Mouse (Mus musculus) kidney, postnatal 0 days (tissue): Measurements from ENCODE around the gene Myo16. TPM values are rescaled to one million over a fixed set of nuclear protein-coding genes. Genes with fewer than 3 reads are reported as not detected.

Source experiments
- ATAC-seq: fragments of 200-750 bp; cut with Nextera tagmentation; replicated peaks from 2 replicates; pipeline ENCODE4 v1.8.0; 2017; ENCODE audit warnings: low read depth, moderate number of reproducible peaks, moderate TSS enrichment, moderate library complexity; ENCODE audit not compliant: low FRiP score
- DNase-seq: peaks from one replicate; pipeline ENCODE4 v3.0.0-alpha.2; 2016; ENCODE audit warnings: low spot score
- H3K27ac ChIP-seq: fragments of 300-500 bp; sonication (generic); 2 replicates; pipeline ENCODE4 v1.5.1; 2014; ENCODE audit warnings: mild to moderate bottlenecking
- H3K27me3 ChIP-seq: fragments of 300-500 bp; sonication (generic); 2 replicates; pipeline ENCODE4 v1.6.1; 2014; ENCODE audit warnings: low read length, mixed read lengths; ENCODE audit not compliant: insufficient read depth
- H3K36me3 ChIP-seq: fragments of 300-500 bp; sonication (generic); 2 replicates; pipeline ENCODE4 v1.6.1; 2014; ENCODE audit warnings: low read length, mixed read lengths; ENCODE audit not compliant: insufficient read depth
- H3K4me1 ChIP-seq: fragments of 300-500 bp; sonication (generic); replicated peaks from 2 replicates; pipeline ENCODE4 v1.6.1; 2014; ENCODE audit warnings: antibody characterized with exemption, low read length, mixed read lengths; ENCODE audit not compliant: insufficient read depth
- H3K4me2 ChIP-seq: fragments of 300-500 bp; sonication (generic); 2 replicates; pipeline ENCODE4 v1.6.1; 2014; ENCODE audit warnings: mild to moderate bottlenecking, low read length, moderate library complexity, mixed read lengths
- H3K4me3 ChIP-seq: fragments of 300-500 bp; sonication (generic); replicated peaks from 2 replicates; pipeline ENCODE4 v1.5.1; 2014; ENCODE audit warnings: low read depth, low read length
- H3K9ac ChIP-seq: fragments of 300-500 bp; sonication (generic); 2 replicates; pipeline ENCODE4 v1.6.1; 2014; ENCODE audit warnings: low read depth, low read length
- H3K9me3 ChIP-seq: fragments of 300-500 bp; sonication (generic); replicated peaks from 2 replicates; pipeline ENCODE4 v1.6.1; 2016; ENCODE audit warnings: low read length, inconsistent platforms, mixed read lengths
- CTCF ChIP-seq: IDR thresholded peaks from 2 replicates; pipeline ENCODE4 v1.5.1; 2016; ENCODE audit warnings: antibody characterized with exemption, low read depth, mild to moderate bottlenecking, moderate library complexity
- WGBS: fragments of 180-500 bp; shearing (Covaris S2); extraction: QIAGEN DNeasy Blood & Tissue Kit; methylation state at CpG from one replicate; pipeline ENCODE4 v1.1.7; 2014; 5-methylcytosine and 5-hydroxymethylcytosine counted together
- polyA plus RNA-seq: library from polyadenylated mRNA; unstranded; fragments of >200 nt; fragmentation: Nextera tagmentation; extraction: Ambion mirVana; gene quantifications from 2 replicates; pipeline ENCODE4 v1.2.1, GENCODE M21; 2015

Myo16 gene
- polyA plus RNA-seq, 1 experiment from 2014 or later = 0.08 TPM

DNA sequence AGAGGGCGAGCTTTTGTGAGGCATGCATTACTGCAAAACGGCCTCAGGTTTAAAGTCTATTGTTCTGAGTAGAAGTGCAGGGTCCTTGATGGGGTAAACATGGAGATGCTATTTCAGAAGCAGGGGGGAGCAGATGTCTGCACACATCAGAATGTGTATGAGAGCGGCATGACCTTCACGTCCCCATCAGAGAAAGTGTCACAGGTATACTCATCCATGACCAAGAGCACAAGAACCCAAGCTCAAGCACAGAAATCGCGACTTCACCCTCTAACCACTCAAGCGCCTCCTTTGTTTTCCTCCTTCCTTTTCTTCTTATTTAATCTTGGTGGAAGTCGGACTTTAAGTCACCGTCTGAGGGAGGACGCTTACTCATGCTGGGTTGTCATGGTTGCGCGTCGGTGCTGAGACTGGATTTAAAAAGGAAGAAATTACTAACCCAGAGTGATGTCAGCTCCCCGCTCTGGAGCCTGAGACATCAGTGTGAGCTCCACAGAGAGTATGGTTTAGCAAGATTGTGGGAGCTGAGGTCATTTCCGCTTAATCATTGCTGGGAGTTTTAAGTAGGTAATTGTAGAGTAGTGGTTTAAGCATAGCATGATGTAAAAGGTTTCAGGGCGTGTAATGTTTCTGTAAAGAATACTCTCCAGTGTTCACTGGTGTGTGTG is 381.0 kb downstream of the Myo16 start:
- no peaks in the 10 kb centered on the region for H3K36me3 ChIP-seq
- 68% methylated on average over 16 of the region's 16 CpGs for WGBS

GRCm38 (mm10) chr8:10538319-10538718 is 384.6 kb downstream of the Myo16 start:
- DNase-seq (no peak), ATAC-seq (no peak)
- no peak overlapping the region for H3K9ac ChIP-seq
- H3K4me2 ChIP-seq = no peak overlapping the region
- 58% methylated on average over 6 of the region's 6 CpGs for WGBS
- no peaks in the 10 kb centered on the region for H3K9me3 ChIP-seq
- H3K27ac ChIP-seq = no peak overlapping the region
- no peak overlapping the region for H3K4me3 ChIP-seq
- TF ChIP-seq CTCF = no peak
- H3K27me3 ChIP-seq = 0 out of 2 replicates have a peak, but pooled peaks cover 3% of the 10 kb centered on the region
- no peaks in the 10 kb centered on the region for H3K36me3 ChIP-seq
- no peaks in the 10 kb centered on the region for H3K4me1 ChIP-seq

More for the DNA sequence above, 381.0 kb downstream of the Myo16 start:
- Histone ChIP-seq H3K4me2 (no peak overlapping the region), H3K9me3 (no peaks in the 10 kb centered on the region), H3K27me3 (0 out of 2 replicates have a peak, but pooled peaks cover 3% of the 10 kb centered on the region), H3K4me3 (no peak overlapping the region), H3K9ac (no peak overlapping the region), H3K4me1 (no peaks in the 10 kb centered on the region), H3K27ac (no peak overlapping the region)
- ATAC-seq = no peak
- DNase-seq = peak; percentile 15
- no peak for TF ChIP-seq CTCF

DNA sequence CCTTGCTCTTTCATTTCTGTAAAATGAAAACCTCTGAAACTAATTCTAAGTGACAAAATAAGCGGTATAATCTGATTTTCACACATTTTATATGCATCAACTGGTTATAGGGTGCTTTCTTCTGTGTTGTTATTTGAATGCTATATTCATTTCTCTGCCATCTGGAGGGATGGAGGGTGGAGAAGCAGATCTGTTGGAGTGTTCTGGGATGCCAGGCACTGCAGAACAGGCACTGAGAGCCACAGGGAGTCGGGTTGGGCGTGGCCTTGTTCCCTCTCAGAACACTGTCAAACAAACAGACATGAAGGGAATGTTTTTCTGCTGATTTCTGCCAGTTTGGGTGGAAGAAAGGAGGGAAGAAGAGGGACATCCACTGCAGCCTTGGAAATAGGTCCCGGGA is 386.0 kb downstream of the Myo16 start:
- H3K4me1 ChIP-seq = no peaks in the 10 kb centered on the region
- no peak for TF ChIP-seq CTCF
- H3K9ac ChIP-seq = no peak overlapping the region
- no peak for ATAC-seq
- H3K27ac ChIP-seq = no peak overlapping the region
- H3K27me3 ChIP-seq = 0 out of 2 replicates have a peak, but pooled peaks cover 3% of the 10 kb centered on the region
- H3K4me2 ChIP-seq = no peak overlapping the region
- H3K4me3 ChIP-seq = no peak overlapping the region
- no peak for DNase-seq
- 89% methylated on average over 4 of the region's 4 CpGs for whole genome bisulfite sequencing
- no peaks in the 10 kb centered on the region for H3K9me3 ChIP-seq
- no peaks in the 10 kb centered on the region for H3K36me3 ChIP-seq

- no peaks in the 10 kb centered on the region for H3K4me1 ChIP-seq
- DNase-seq (no peak), ATAC-seq (no peak)
- no peaks in the 10 kb centered on the region for H3K36me3 ChIP-seq
- no peaks in the 10 kb centered on the region for H3K27me3 ChIP-seq
- H3K4me2 ChIP-seq = no peak overlapping the region
- H3K9ac ChIP-seq = no peak overlapping the region
- TF ChIP-seq CTCF = no peak
- H3K4me3 ChIP-seq = no peak overlapping the region
- 93% methylated on average over 3 of the region's 3 CpGs for WGBS
- H3K9me3 ChIP-seq = no peaks in the 10 kb centered on the region
- no peak overlapping the region for H3K27ac ChIP-seq
These were observed 392.2 kb downstream of the Myo16 start for GRCm38 (mm10) chr8:10545890-10546289.

- Histone ChIP-seq H3K27ac (no peak overlapping the region), H3K4me1 (no peaks in the 10 kb centered on the region), H3K4me3 (no peak overlapping the region), H3K9ac (no peak overlapping the region), H3K9me3 (no peaks in the 10 kb centered on the region), H3K27me3 (no peaks in the 10 kb centered on the region), H3K36me3 (no peaks in the 10 kb centered on the region), H3K4me2 (no peak overlapping the region)
- 88% methylated on average over 8 of the region's 8 CpGs for WGBS
- no peak for ATAC-seq
- no peak for TF ChIP-seq CTCF
- no peak for DNase-seq
These were observed 392.8 kb downstream of the Myo16 start for GRCm38 (mm10) chr8:10546519-10546918.

- no peaks in the 10 kb centered on the region for H3K27me3 ChIP-seq
- WGBS = 75% methylated on average over 9 of the region's 9 CpGs
- H3K4me1 ChIP-seq = no peaks in the 10 kb centered on the region
- H3K4me2 ChIP-seq = no peak overlapping the region
- H3K9ac ChIP-seq = no peak overlapping the region
- H3K36me3 ChIP-seq = no peaks in the 10 kb centered on the region
- DNase-seq (no peak), ATAC-seq (no peak)
- no peak overlapping the region for H3K4me3 ChIP-seq
- no peak overlapping the region for H3K27ac ChIP-seq
- H3K9me3 ChIP-seq = no peaks in the 10 kb centered on the region
- TF ChIP-seq CTCF = no peak
These were observed 394.4 kb downstream of the Myo16 start for GRCm38 (mm10) chr8:10548003-10548584.
